Mouse (Mus musculus) liver, postnatal 0 days (tissue): Measurements from ENCODE around the gene Foxr1. TPM values are rescaled to one million over a fixed set of nuclear protein-coding genes. Genes with fewer than 3 reads are reported as not detected.

Experiments used
- ATAC-seq: fragments of 200-750 bp; cut with Nextera tagmentation; 2 replicates; pipeline ENCODE4 v1.8.0; 2017; ENCODE audit warnings: mild to moderate bottlenecking, moderate library complexity
- DNase-seq: peaks from one replicate; pipeline ENCODE4 v3.0.0-alpha.2; 2016
- H3K27ac ChIP-seq: fragments of 300-500 bp; sonication (generic); 2 replicates; pipeline ENCODE4 v1.5.1; 2014; ENCODE audit warnings: antibody characterized with exemption, moderate library complexity, mild to moderate bottlenecking, low read depth
- H3K27me3 ChIP-seq: fragments of 300-500 bp; sonication (generic); 2 replicates; pipeline ENCODE4 v1.6.1; 2014; ENCODE audit warnings: low read length, control low read depth, mixed read lengths; ENCODE audit not compliant: insufficient read depth
- H3K36me3 ChIP-seq: fragments of 300-500 bp; sonication (generic); replicated peaks from 2 replicates; pipeline ENCODE4 v1.6.1; 2014; ENCODE audit warnings: mild to moderate bottlenecking, control low read depth, low read length, moderate library complexity, mixed read lengths; ENCODE audit not compliant: insufficient read depth
- H3K4me1 ChIP-seq: fragments of 300-500 bp; sonication (generic); 2 replicates; pipeline ENCODE4 v1.6.1; 2014; ENCODE audit warnings: antibody characterized with exemption, mild to moderate bottlenecking, control low read depth; ENCODE audit not compliant: insufficient read depth
- H3K4me2 ChIP-seq: fragments of 300-500 bp; sonication (generic); 2 replicates; pipeline ENCODE4 v1.6.1; 2014; ENCODE audit warnings: low read depth, mild to moderate bottlenecking, low read length, moderate library complexity, mixed read lengths
- H3K4me3 ChIP-seq: fragments of 300-500 bp; sonication (generic); 2 replicates; pipeline ENCODE4 v1.5.1; 2014; ENCODE audit warnings: low read depth, low read length
- H3K9ac ChIP-seq: fragments of 300-500 bp; sonication (generic); replicated peaks from 2 replicates; pipeline ENCODE4 v1.6.1; 2014; ENCODE audit warnings: mild to moderate bottlenecking, moderate library complexity
- H3K9me3 ChIP-seq: fragments of 300-500 bp; sonication (generic); 2 replicates; pipeline ENCODE4 v1.6.1; 2016; ENCODE audit warnings: mild to moderate bottlenecking, control low read depth, low read length, mixed read lengths
- CTCF ChIP-seq: sonication (generic); IDR thresholded peaks from 2 replicates; pipeline ENCODE4 v1.5.1; 2016; ENCODE audit warnings: antibody characterized with exemption, low read depth
- EP300 ChIP-seq: IDR thresholded peaks from 2 replicates; pipeline ENCODE4 v1.6.1; 2016; ENCODE audit warnings: antibody characterized with exemption, low read depth, mild to moderate bottlenecking
- WGBS: fragments of 180-500 bp; shearing (Covaris S2); extraction: QIAGEN DNeasy Blood & Tissue Kit; methylation state at CpG from one replicate; pipeline ENCODE4 v1.1.7; 2014; ENCODE audit not compliant: insufficient replicate concordance; 5-methylcytosine and 5-hydroxymethylcytosine counted together
- polyA plus RNA-seq: library from polyadenylated mRNA; unstranded; fragments of >200 nt; fragmentation: Nextera tagmentation; extraction: Ambion mirVana; gene quantifications from 2 replicates; pipeline ENCODE4 v1.2.1, GENCODE M21; 2015

The Foxr1 gene
- polyA plus RNA-seq, 1 experiment from 2014 or later = not detected

DNA sequence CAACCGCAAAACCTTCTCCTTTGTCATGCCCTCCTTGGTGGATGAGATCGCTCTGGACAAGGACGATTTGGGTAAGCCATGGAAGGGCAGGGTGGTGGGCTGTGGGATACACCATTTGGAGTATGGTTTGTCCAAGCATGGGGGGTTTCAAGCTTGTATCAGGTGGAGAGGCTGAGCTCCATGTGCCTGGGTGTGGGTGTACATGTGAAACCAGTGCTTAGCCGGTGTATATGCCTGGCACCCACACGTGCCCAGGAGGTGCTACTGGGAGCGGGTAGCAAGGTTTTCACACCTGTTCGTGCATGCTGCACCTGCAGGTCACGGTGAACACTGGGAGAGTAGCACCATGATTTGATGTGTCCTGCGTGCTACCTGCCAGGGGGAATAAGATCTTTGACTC is 42.4 kb downstream of the Foxr1 start:
- Histone ChIP-seq H3K9ac (peak overlapping the region; percentile 85), H3K27me3 (no peaks in the 10 kb centered on the region), H3K36me3 (peaks cover 38% of the 10 kb centered on the region), H3K4me2 (peak overlapping the region; percentile 95), H3K4me3 (peak overlapping the region; percentile 79), H3K27ac (peak overlapping the region; percentile 93), H3K9me3 (no peaks in the 10 kb centered on the region), H3K4me1 (peaks cover 8% of the 10 kb centered on the region)
- WGBS = 72% methylated on average over 9 of the region's 9 CpGs
- DNase-seq (no peak), ATAC-seq (no peak)
- TF ChIP-seq EP300 (no peak), CTCF (no peak)

GRCm38 (mm10) chr9:44398087-44398486 is 42.8 kb downstream of the Foxr1 start:
- 27% methylated on average over 4 of the region's 4 CpGs for WGBS
- Histone ChIP-seq H3K36me3 (peaks cover 34% of the 10 kb centered on the region), H3K4me2 (peak overlapping the region; percentile 95), H3K4me3 (peak overlapping the region; percentile 79), H3K4me1 (peaks cover 8% of the 10 kb centered on the region), H3K9me3 (no peaks in the 10 kb centered on the region), H3K27ac (peak overlapping the region; percentile 93), H3K9ac (peak overlapping the region; percentile 85), H3K27me3 (no peaks in the 10 kb centered on the region)
- TF ChIP-seq CTCF (no peak), EP300 (no peak)
- ATAC-seq (peak; percentile 37), DNase-seq (peak; percentile 68)

- Histone ChIP-seq H3K9me3 (no peaks in the 10 kb centered on the region), H3K4me2 (peak within 1 kb of the TSS; percentile 95), H3K4me1 (peaks cover 8% of the 10 kb centered on the region), H3K9ac (peak within 1 kb of the TSS; percentile 85), H3K27ac (peak within 1 kb of the TSS; percentile 93), H3K4me3 (peak within 1 kb of the TSS; percentile 79), H3K27me3 (no peaks in the 10 kb centered on the region), H3K36me3 (peaks cover 22% of the 10 kb centered on the region)
- ATAC-seq (peak; percentile 91), DNase-seq (peak; percentile 96)
- TF ChIP-seq CTCF (peak; percentile 41), EP300 (no peak)
- 1% methylated on average over 43 of the region's 43 CpGs for WGBS
These were observed 44.1 kb downstream of the Foxr1 start, which contains the start of gene Slc37a4 for GRCm38 (mm10) chr9:44396684-44397411. Gene Slc37a4, plus strand, starts transcription at chr9:44396852.

GRCm38 (mm10) chr9:44391466-44391865 is 49.5 kb downstream of the Foxr1 start:
- WGBS = 25% methylated on average over 4 of the region's 4 CpGs
- ATAC-seq (peak; percentile 52), DNase-seq (peak; percentile 82)

DNA sequence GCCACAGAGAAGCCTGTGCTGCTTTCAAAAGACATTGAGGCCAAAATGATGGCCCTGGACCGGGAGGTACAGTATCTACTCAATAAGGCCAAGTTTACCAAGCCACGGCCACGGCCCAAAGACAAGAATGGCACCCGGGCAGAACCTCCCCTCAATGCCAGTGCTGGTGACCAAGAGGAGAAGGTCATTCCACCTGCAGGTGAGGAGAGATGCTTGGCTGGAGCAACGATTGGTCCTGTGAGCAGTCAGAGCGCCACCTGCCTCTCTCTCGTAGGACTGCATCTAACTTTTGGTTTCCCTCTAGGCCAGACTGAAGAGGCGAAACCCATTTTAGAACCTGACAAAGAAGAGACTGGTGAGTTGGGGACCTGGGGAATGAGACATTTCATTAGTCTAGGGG is 51.7 kb downstream of the Foxr1 start:
- Histone ChIP-seq H3K27ac (no peak overlapping the region), H3K4me1 (no peaks in the 10 kb centered on the region), H3K4me3 (no peak overlapping the region), H3K36me3 (peaks cover 61% of the 10 kb centered on the region), H3K9ac (no peak overlapping the region), H3K9me3 (no peaks in the 10 kb centered on the region), H3K27me3 (no peaks in the 10 kb centered on the region), H3K4me2 (no peak overlapping the region)
- DNase-seq = peak; percentile 69
- TF ChIP-seq CTCF = peak; percentile 87
- TF ChIP-seq EP300 = no peak
- 58% methylated on average over 8 of the region's 8 CpGs for WGBS
- 0 out of 2 replicates have a peak, but pooled peaks have one; percentile 28 for ATAC-seq

More at GRCm38 (mm10) chr9:44391466-44391865, 49.5 kb downstream of the Foxr1 start:
- no peak overlapping the region for H3K27ac ChIP-seq
- H3K9me3 ChIP-seq = no peaks in the 10 kb centered on the region
- H3K4me2 ChIP-seq = no peak overlapping the region
- H3K36me3 ChIP-seq = peaks cover 43% of the 10 kb centered on the region
- H3K27me3 ChIP-seq = no peaks in the 10 kb centered on the region
- TF ChIP-seq CTCF = peak; percentile 93
- TF ChIP-seq EP300 = no peak
- no peak overlapping the region for H3K9ac ChIP-seq
- H3K4me1 ChIP-seq = no peaks in the 10 kb centered on the region
- no peak overlapping the region for H3K4me3 ChIP-seq

GRCm38 (mm10) chr9:44387221-44387620 is 53.7 kb downstream of the Foxr1 start:
- H3K9me3 ChIP-seq = no peaks in the 10 kb centered on the region
- no peak overlapping the region for H3K4me2 ChIP-seq
- no peak overlapping the region for H3K9ac ChIP-seq
- ATAC-seq = no peak
- WGBS = 73% methylated on average over 3 of the region's 3 CpGs
- no peak overlapping the region for H3K4me3 ChIP-seq
- H3K36me3 ChIP-seq = peaks cover 75% of the 10 kb centered on the region
- H3K27ac ChIP-seq = no peak overlapping the region
- TF ChIP-seq CTCF (no peak), EP300 (no peak)
- no peaks in the 10 kb centered on the region for H3K27me3 ChIP-seq
- DNase-seq = no peak
- H3K4me1 ChIP-seq = no peaks in the 10 kb centered on the region
